Mouse (Mus musculus) liver, postnatal 0 days (tissue): ENCODE results near the gene Tnrc6a. TPM values are rescaled to one million over a fixed set of nuclear protein-coding genes. Genes with fewer than 3 reads are reported as not detected.
A peak's percentile ranks its signal among the peaks of the same experiment; 100 is the strongest.

Source experiments
- ATAC-seq: fragments of 200-750 bp; cut with Nextera tagmentation; 2 replicates; pipeline ENCODE4 v1.8.0; 2017; ENCODE audit warnings: mild to moderate bottlenecking, moderate library complexity
- DNase-seq: peaks from one replicate; pipeline ENCODE4 v3.0.0-alpha.2; 2016
- H3K27ac ChIP-seq: fragments of 300-500 bp; sonication (generic); 2 replicates; pipeline ENCODE4 v1.5.1; 2014; ENCODE audit warnings: antibody characterized with exemption, moderate library complexity, mild to moderate bottlenecking, low read depth
- H3K27me3 ChIP-seq: fragments of 300-500 bp; sonication (generic); 2 replicates; pipeline ENCODE4 v1.6.1; 2014; ENCODE audit warnings: low read length, control low read depth, mixed read lengths; ENCODE audit not compliant: insufficient read depth
- H3K36me3 ChIP-seq: fragments of 300-500 bp; sonication (generic); replicated peaks from 2 replicates; pipeline ENCODE4 v1.6.1; 2014; ENCODE audit warnings: mild to moderate bottlenecking, control low read depth, low read length, moderate library complexity, mixed read lengths; ENCODE audit not compliant: insufficient read depth
- H3K4me1 ChIP-seq: fragments of 300-500 bp; sonication (generic); 2 replicates; pipeline ENCODE4 v1.6.1; 2014; ENCODE audit warnings: antibody characterized with exemption, mild to moderate bottlenecking, control low read depth; ENCODE audit not compliant: insufficient read depth
- H3K4me2 ChIP-seq: fragments of 300-500 bp; sonication (generic); 2 replicates; pipeline ENCODE4 v1.6.1; 2014; ENCODE audit warnings: low read depth, mild to moderate bottlenecking, low read length, moderate library complexity, mixed read lengths
- H3K4me3 ChIP-seq: fragments of 300-500 bp; sonication (generic); 2 replicates; pipeline ENCODE4 v1.5.1; 2014; ENCODE audit warnings: low read depth, low read length
- H3K9ac ChIP-seq: fragments of 300-500 bp; sonication (generic); replicated peaks from 2 replicates; pipeline ENCODE4 v1.6.1; 2014; ENCODE audit warnings: mild to moderate bottlenecking, moderate library complexity
- H3K9me3 ChIP-seq: fragments of 300-500 bp; sonication (generic); 2 replicates; pipeline ENCODE4 v1.6.1; 2016; ENCODE audit warnings: mild to moderate bottlenecking, control low read depth, low read length, mixed read lengths
- CTCF ChIP-seq: sonication (generic); IDR thresholded peaks from 2 replicates; pipeline ENCODE4 v1.5.1; 2016; ENCODE audit warnings: antibody characterized with exemption, low read depth
- EP300 ChIP-seq: IDR thresholded peaks from 2 replicates; pipeline ENCODE4 v1.6.1; 2016; ENCODE audit warnings: antibody characterized with exemption, low read depth, mild to moderate bottlenecking
- WGBS: fragments of 180-500 bp; shearing (Covaris S2); extraction: QIAGEN DNeasy Blood & Tissue Kit; methylation state at CpG from one replicate; pipeline ENCODE4 v1.1.7; 2014; ENCODE audit not compliant: insufficient replicate concordance; 5-methylcytosine and 5-hydroxymethylcytosine counted together
- polyA plus RNA-seq: library from polyadenylated mRNA; unstranded; fragments of >200 nt; fragmentation: Nextera tagmentation; extraction: Ambion mirVana; gene quantifications from 2 replicates; pipeline ENCODE4 v1.2.1, GENCODE M21; 2015

Tnrc6a gene
- polyA plus RNA-seq, 1 experiment from 2014 or later = 26.8 TPM

DNA sequence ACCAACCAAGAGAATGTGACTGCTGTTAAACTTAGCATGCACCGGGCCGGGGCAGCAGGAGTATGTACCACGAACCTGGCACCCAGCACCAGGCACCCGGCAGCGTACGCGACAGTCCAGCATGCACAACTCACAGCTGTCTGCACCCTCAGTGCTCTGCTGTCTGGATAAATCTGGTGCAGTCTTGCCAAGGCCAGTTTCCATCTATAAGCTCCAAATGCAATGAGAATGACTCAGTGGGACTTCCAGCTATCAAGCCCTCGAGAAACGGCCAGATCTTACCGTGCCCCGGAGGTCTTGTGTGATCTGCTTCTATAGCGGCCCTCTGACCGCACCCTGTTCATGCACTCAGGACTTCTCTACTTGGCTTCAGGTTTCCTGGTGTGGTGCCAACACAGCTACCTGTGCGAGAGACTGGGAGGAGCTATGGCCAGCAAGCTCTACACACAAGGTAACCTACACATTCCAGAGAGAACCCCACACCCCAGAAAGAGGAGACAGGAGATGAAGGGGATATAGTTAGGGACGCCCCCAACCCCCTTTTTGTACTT is 76.0 kb downstream of the Tnrc6a start:
- Histone ChIP-seq H3K36me3 (peaks cover 5% of the 10 kb centered on the region), H3K4me3 (no peak overlapping the region), H3K27me3 (no peaks in the 10 kb centered on the region), H3K9ac (no peak overlapping the region), H3K27ac (no peak overlapping the region), H3K4me2 (no peak overlapping the region), H3K9me3 (no peaks in the 10 kb centered on the region), H3K4me1 (peaks cover 14% of the 10 kb centered on the region)
- WGBS = 89% methylated on average over 15 of the region's 15 CpGs
- ATAC-seq = no peak
- no peak for DNase-seq
- TF ChIP-seq CTCF (no peak), EP300 (no peak)

DNA sequence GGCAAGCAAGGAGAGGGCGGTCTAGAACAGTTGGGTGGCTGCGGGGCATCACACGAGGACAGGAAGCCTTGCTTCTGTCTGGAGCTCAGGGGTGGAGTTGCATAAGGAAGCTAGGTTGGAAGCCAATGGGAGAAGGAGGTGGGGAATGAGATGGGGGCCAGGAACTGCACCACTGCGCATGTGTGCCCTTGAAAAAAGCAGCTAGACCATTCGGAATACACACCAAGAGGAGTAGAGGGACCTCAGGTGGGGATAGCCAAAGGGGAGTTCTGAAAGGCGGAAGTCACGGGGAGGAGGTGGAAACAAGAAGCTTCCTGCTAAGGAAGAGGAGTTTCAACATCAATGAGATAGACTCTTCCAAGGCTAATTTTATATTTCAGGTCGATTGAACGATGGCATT is 77.0 kb downstream of the Tnrc6a start:
- Histone ChIP-seq H3K36me3 (no peaks in the 10 kb centered on the region), H3K9ac (no peak overlapping the region), H3K27me3 (no peaks in the 10 kb centered on the region), H3K4me1 (peaks cover 14% of the 10 kb centered on the region), H3K4me3 (no peak overlapping the region), H3K4me2 (no peak overlapping the region), H3K27ac (no peak overlapping the region), H3K9me3 (no peaks in the 10 kb centered on the region)
- TF ChIP-seq CTCF (no peak), EP300 (no peak)
- WGBS = 61% methylated on average over 9 of the region's 9 CpGs
- DNase-seq (no peak), ATAC-seq (no peak)

DNA sequence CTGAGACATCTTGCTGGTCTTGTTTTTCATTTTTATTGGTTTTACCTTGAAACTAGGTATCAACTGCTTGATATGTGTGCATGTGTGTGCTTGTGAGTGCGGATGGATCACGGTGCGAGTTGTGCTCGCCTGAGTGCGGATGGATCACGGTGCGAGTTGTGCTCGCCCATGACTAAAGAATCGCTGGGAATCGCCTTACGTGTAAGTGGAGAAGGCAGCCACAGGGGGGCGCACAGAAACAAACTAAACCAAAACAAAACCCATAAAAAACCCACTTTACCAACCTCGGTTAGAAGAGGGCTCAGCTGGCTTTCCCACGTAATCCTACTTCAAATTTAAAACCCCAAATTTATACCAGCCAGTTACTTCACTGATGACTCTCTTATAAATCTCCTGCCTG is 81.6 kb downstream of the Tnrc6a start:
- Histone ChIP-seq H3K27ac (no peak overlapping the region), H3K9ac (no peak overlapping the region), H3K4me3 (no peak overlapping the region), H3K4me2 (no peak overlapping the region), H3K27me3 (no peaks in the 10 kb centered on the region), H3K36me3 (no peaks in the 10 kb centered on the region), H3K4me1 (no peaks in the 10 kb centered on the region), H3K9me3 (no peaks in the 10 kb centered on the region)
- DNase-seq (peak; percentile 66), ATAC-seq (no peak)
- 19% methylated on average over 14 of the region's 14 CpGs for WGBS
- TF ChIP-seq EP300 = no peak
- peak; percentile 72 for TF ChIP-seq CTCF

DNA sequence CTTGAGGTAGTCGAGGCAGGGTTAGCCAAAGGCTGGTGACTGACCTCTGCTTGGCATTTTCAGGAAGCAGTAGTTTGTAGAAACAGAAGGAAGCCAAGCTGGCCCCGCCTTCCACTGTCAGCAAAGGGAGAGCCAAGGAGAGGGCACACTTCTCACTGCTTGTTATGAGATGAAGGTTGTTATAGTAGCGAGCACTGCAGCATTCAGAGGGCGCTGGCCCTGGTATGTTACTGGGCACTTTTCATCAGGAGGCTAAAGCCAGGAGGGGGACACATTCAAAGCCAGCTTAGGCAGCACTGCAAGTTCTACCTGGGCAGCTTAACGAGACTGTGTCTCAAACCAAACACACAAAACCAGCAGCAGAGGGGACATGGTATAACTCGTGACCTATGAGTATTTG is 83.9 kb downstream of the Tnrc6a start:
- no peaks in the 10 kb centered on the region for H3K27me3 ChIP-seq
- DNase-seq = no peak
- H3K27ac ChIP-seq = no peak overlapping the region
- H3K36me3 ChIP-seq = no peaks in the 10 kb centered on the region
- no peaks in the 10 kb centered on the region for H3K9me3 ChIP-seq
- 59% methylated on average over 6 of the region's 6 CpGs for WGBS
- ATAC-seq = no peak
- H3K4me1 ChIP-seq = no peaks in the 10 kb centered on the region
- no peak overlapping the region for H3K9ac ChIP-seq
- H3K4me3 ChIP-seq = no peak overlapping the region
- TF ChIP-seq EP300 = no peak
- TF ChIP-seq CTCF = no peak
- H3K4me2 ChIP-seq = no peak overlapping the region

DNA sequence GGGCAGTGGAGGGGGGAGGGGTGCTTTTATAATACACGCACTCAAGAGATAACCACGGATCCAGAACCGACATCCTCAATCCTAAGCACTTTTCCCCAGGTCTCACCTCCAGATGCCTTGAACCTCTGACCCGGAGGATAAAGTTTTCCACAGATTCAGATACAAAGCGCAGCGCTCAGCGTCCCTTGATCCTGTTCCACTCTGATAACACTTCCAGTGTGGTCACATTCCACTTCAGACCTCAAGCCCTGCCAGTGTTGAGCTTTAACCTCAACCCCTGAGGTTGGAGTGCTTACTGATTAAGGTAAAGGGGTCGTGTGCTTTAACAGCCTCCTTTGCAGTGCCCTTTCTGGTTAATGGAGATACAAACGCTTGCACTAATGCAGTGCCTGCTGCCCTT is 86.2 kb downstream of the Tnrc6a start:
- 38% methylated on average over 9 of the region's 9 CpGs for WGBS
- no peak overlapping the region for H3K4me2 ChIP-seq
- no peak for ATAC-seq
- no peaks in the 10 kb centered on the region for H3K27me3 ChIP-seq
- DNase-seq = no peak
- H3K4me1 ChIP-seq = no peaks in the 10 kb centered on the region
- H3K9me3 ChIP-seq = no peaks in the 10 kb centered on the region
- no peak for TF ChIP-seq EP300
- no peak for TF ChIP-seq CTCF
- H3K36me3 ChIP-seq = no peaks in the 10 kb centered on the region
- no peak overlapping the region for H3K4me3 ChIP-seq
- H3K27ac ChIP-seq = no peak overlapping the region
- H3K9ac ChIP-seq = no peak overlapping the region

DNA sequence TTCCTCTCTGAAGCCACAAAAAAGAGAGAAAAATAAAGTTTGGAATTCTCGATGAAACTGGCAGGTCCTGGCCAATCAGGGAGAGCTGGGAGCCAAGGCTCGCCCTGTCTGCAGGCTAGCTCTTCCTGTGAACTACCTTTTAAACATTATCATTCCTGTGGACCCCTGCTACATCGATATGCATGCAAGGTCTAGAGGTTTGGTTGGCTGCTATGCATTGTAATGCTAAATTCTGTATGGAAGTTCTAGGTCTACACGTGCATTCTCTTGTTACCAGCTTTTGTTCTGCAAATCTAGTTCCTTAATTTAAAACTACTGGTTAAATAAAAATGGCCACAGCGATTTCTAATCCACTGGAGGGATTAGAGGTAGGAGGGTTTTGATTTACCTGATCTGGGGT is 87.8 kb downstream of the Tnrc6a start:
- TF ChIP-seq CTCF = no peak
- DNase-seq = no peak
- Histone ChIP-seq H3K4me3 (no peak overlapping the region), H3K27me3 (no peaks in the 10 kb centered on the region), H3K4me1 (no peaks in the 10 kb centered on the region), H3K27ac (no peak overlapping the region), H3K9ac (no peak overlapping the region), H3K9me3 (no peaks in the 10 kb centered on the region), H3K4me2 (no peak overlapping the region), H3K36me3 (no peaks in the 10 kb centered on the region)
- WGBS = 47% methylated on average over 5 of the region's 5 CpGs
- ATAC-seq = no peak

DNA sequence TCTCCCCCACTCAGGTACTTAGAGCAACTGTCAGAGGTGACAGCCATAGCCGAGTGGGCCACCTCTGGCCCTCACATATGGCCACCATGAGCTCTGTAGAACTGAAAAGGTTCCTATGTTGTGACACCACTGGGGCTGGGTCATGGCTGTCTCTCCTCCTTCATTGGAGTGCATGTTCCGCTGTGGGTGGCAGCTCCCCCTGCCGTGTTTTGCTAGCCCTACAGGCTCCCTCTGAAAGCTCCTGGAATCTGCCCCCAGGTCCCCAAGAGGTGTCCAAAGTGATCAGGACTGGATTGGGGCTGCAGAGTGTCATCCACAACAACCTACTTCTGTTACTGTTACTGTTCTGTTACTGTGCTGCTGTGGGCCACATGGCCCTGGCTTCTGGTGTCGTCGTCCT is 88.6 kb downstream of the Tnrc6a start:
- H3K27me3 ChIP-seq = no peaks in the 10 kb centered on the region
- no peaks in the 10 kb centered on the region for H3K36me3 ChIP-seq
- DNase-seq (no peak), ATAC-seq (no peak)
- no peak overlapping the region for H3K4me2 ChIP-seq
- no peak for TF ChIP-seq CTCF
- TF ChIP-seq EP300 = no peak
- H3K27ac ChIP-seq = no peak overlapping the region
- no peak overlapping the region for H3K9ac ChIP-seq
- H3K4me1 ChIP-seq = no peaks in the 10 kb centered on the region
- H3K9me3 ChIP-seq = no peaks in the 10 kb centered on the region
- no peak overlapping the region for H3K4me3 ChIP-seq
- WGBS = 71% methylated on average over 5 of the region's 5 CpGs
